Mouse (Mus musculus) liver, embryonic 15.5 days (tissue): ENCODE data around the gene Cenpu. TPM values are rescaled to one million over a fixed set of nuclear protein-coding genes. Genes with fewer than 3 reads are reported as not detected.

Experiments
- ATAC-seq: fragments of 200-750 bp; cut with Nextera tagmentation; 2 replicates; pipeline ENCODE4 v1.8.0; 2017; ENCODE audit warnings: moderate number of reproducible peaks, mild to moderate bottlenecking, moderate library complexity; ENCODE audit not compliant: insufficient read depth
- H3K27ac ChIP-seq: fragments of 300-500 bp; sonication (generic); replicated peaks from 2 replicates; pipeline ENCODE4 v1.5.1; 2015; ENCODE audit warnings: mild to moderate bottlenecking, inconsistent platforms
- H3K27me3 ChIP-seq: fragments of 300-500 bp; sonication (generic); 2 replicates; pipeline ENCODE4 v1.6.1; 2015; ENCODE audit warnings: mild to moderate bottlenecking, inconsistent platforms
- H3K36me3 ChIP-seq: fragments of 300-500 bp; sonication (generic); replicated peaks from 2 replicates; pipeline ENCODE4 v1.6.1; 2015; ENCODE audit warnings: moderate library complexity, mild to moderate bottlenecking, inconsistent platforms
- H3K4me1 ChIP-seq: fragments of 300-500 bp; sonication (generic); replicated peaks from 2 replicates; pipeline ENCODE4 v1.6.1; 2015; ENCODE audit warnings: inconsistent platforms
- H3K4me2 ChIP-seq: fragments of 300-500 bp; sonication (generic); 2 replicates; pipeline ENCODE4 v1.6.1; 2015; ENCODE audit warnings: moderate library complexity, mild to moderate bottlenecking, inconsistent platforms
- H3K4me3 ChIP-seq: fragments of 300-500 bp; sonication (generic); replicated peaks from 2 replicates; pipeline ENCODE4 v1.5.1; 2015; ENCODE audit warnings: mild to moderate bottlenecking, inconsistent platforms
- H3K9ac ChIP-seq: fragments of 300-500 bp; sonication (generic); 2 replicates; pipeline ENCODE4 v1.6.1; 2015; ENCODE audit warnings: moderate library complexity, mild to moderate bottlenecking, inconsistent platforms
- H3K9me3 ChIP-seq: fragments of 300-500 bp; sonication (generic); replicated peaks from 2 replicates; pipeline ENCODE4 v1.6.1; 2016; ENCODE audit warnings: inconsistent platforms
- WGBS: fragments of 180-500 bp; shearing (Covaris S2); methylation state at CpG from one replicate; pipeline ENCODE4 v1.1.7; 2015; ENCODE audit warnings: mixed read lengths; ENCODE audit not compliant: insufficient replicate concordance; 5-methylcytosine and 5-hydroxymethylcytosine counted together
- polyA plus RNA-seq: library from polyadenylated mRNA; unstranded; fragments of >200 nt; fragmentation: Nextera tagmentation; extraction: Ambion mirVana; gene quantifications from 2 replicates; pipeline ENCODE4 v1.2.1, GENCODE M21; 2015

The Cenpu gene
- polyA plus RNA-seq, 1 experiment from 2014 or later = 14.7 TPM

DNA sequence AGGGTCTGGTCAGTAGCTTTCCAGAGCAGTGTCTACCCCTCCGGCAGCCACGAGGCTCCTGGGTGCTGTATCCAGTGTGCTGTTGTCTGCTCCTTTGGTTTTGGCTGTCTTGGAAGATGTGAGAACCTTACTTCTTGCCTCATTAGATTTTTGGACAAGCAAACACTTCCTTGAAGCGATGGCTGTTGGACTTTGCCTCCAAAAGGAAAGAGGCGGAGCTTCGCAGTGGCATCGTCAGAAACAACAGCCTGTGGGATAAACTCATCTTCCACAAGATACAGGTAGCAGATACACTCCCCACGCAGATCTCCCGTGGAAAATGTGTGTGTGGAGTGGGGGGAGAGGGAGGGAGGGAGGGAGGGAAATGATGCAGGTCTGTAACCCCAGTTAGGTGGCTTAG, 25.7 kb upstream of the Cenpu start:
- H3K27ac ChIP-seq = no peak overlapping the region
- H3K4me3 ChIP-seq = no peak overlapping the region
- ATAC-seq = no peak
- WGBS = 84% methylated on average over 8 of the region's 8 CpGs
- no peak overlapping the region for H3K9ac ChIP-seq
- H3K27me3 ChIP-seq = no peaks in the 10 kb centered on the region
- no peaks in the 10 kb centered on the region for H3K9me3 ChIP-seq
- H3K36me3 ChIP-seq = peaks cover 94% of the 10 kb centered on the region
- peaks cover 43% of the 10 kb centered on the region for H3K4me1 ChIP-seq
- H3K4me2 ChIP-seq = no peak overlapping the region

DNA sequence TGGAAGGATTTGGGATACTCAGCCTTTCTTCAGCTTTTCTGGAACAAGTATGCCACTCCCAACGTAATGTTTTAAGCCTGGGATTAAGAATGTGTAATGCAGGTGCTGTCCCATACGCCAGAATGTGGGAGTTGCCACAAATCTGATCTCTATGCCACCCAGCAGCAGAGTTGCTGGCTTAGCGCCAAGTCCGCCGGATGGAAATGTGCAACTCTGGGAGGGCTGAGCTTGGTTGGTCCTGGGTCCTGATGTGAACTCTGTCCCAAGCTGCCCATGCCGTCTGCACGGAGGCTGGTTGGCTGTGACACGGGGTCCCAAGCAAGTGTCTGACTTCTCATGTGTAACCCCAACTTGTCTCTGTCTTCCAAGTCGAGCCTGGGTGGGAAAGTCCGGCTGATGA, 25.0 kb upstream of the Cenpu start:
- H3K36me3 ChIP-seq = peaks cover 94% of the 10 kb centered on the region
- H3K9me3 ChIP-seq = no peaks in the 10 kb centered on the region

DNA sequence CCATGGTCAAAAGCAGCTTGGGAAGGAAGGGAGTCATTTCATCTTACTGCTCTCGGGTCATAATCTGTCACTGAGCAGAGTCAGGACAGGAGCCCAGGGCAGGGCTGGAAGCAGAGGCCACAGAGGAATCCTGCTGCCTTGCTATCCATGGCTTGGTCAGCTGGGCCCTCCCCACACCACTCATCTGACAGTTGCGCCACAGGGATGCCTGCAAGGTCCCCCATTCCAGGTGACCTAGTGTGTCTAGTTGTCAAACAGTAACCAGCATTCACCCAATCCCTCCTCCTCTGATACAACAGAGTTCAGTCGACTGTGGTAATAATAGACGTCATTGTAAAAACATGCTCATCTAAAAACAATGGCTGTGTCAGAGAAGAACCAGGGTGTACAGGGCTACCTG, 22.3 kb upstream of the Cenpu start:
- ATAC-seq = peak; percentile 58
- 71% methylated on average over 4 of the region's 4 CpGs for whole genome bisulfite sequencing
- H3K9me3 ChIP-seq = no peaks in the 10 kb centered on the region
- H3K4me2 ChIP-seq = no peak overlapping the region
- H3K27me3 ChIP-seq = no peaks in the 10 kb centered on the region
- H3K4me1 ChIP-seq = peaks cover 33% of the 10 kb centered on the region
- H3K4me3 ChIP-seq = no peak overlapping the region
- no peak overlapping the region for H3K9ac ChIP-seq
- 0 out of 2 replicates have a peak overlapping the region, but pooled peaks have one; percentile 22 for H3K27ac ChIP-seq
- H3K36me3 ChIP-seq = peaks cover 95% of the 10 kb centered on the region

More for the DNA sequence above, 25.0 kb upstream of the Cenpu start:
- Histone ChIP-seq H3K27ac (no peak overlapping the region), H3K4me1 (peaks cover 40% of the 10 kb centered on the region), H3K27me3 (no peaks in the 10 kb centered on the region), H3K4me3 (no peak overlapping the region), H3K4me2 (no peak overlapping the region), H3K9ac (no peak overlapping the region)
- ATAC-seq = no peak
- WGBS = 79% methylated on average over 10 of the region's 10 CpGs

GRCm38 (mm10) chr8:46530541-46530940, 21.3 kb upstream of the Cenpu start:
- H3K9ac ChIP-seq = no peak overlapping the region
- no peak for ATAC-seq
- H3K27me3 ChIP-seq = no peaks in the 10 kb centered on the region
- no peak overlapping the region for H3K4me3 ChIP-seq
- H3K9me3 ChIP-seq = no peaks in the 10 kb centered on the region
- WGBS = 58% methylated on average over 4 of the region's 4 CpGs
- peaks cover 28% of the 10 kb centered on the region for H3K4me1 ChIP-seq
- no peak overlapping the region for H3K4me2 ChIP-seq
- H3K36me3 ChIP-seq = peaks cover 93% of the 10 kb centered on the region
- no peak overlapping the region for H3K27ac ChIP-seq

- Histone ChIP-seq H3K4me3 (no peak overlapping the region), H3K36me3 (peaks cover 85% of the 10 kb centered on the region), H3K27ac (no peak overlapping the region), H3K9ac (no peak overlapping the region), H3K4me1 (peaks cover 13% of the 10 kb centered on the region), H3K4me2 (no peak overlapping the region), H3K9me3 (no peaks in the 10 kb centered on the region), H3K27me3 (no peaks in the 10 kb centered on the region)
- 72% methylated on average over 7 of the region's 7 CpGs for WGBS
- ATAC-seq = peak; percentile 13; the same call in 1 of the 2 replicates
Measured at GRCm38 (mm10) chr8:46533926-46534325, 17.9 kb upstream of the Cenpu start.

- 33% methylated on average over 5 of the region's 5 CpGs for WGBS
- Histone ChIP-seq H3K36me3 (peaks cover 32% of the 10 kb centered on the region), H3K27me3 (no peaks in the 10 kb centered on the region), H3K9me3 (no peaks in the 10 kb centered on the region), H3K27ac (peak overlapping the region; percentile 92), H3K9ac (peak overlapping the region; percentile 60), H3K4me1 (peaks cover 54% of the 10 kb centered on the region), H3K4me2 (peak overlapping the region; percentile 69), H3K4me3 (peak overlapping the region; percentile 17; the same call in 1 of the 2 replicates)
- ATAC-seq = peak; percentile 96
Measured at GRCm38 (mm10) chr8:46539701-46540100, 12.1 kb upstream of the Cenpu start.

- Histone ChIP-seq H3K27ac (no peak overlapping the region), H3K9ac (no peak overlapping the region), H3K27me3 (no peaks in the 10 kb centered on the region), H3K4me2 (no peak overlapping the region), H3K4me3 (no peak overlapping the region), H3K4me1 (peaks cover 85% of the 10 kb centered on the region), H3K36me3 (0 out of 2 replicates have a peak, but pooled peaks cover under 1% of the 10 kb centered on the region), H3K9me3 (no peaks in the 10 kb centered on the region)
- ATAC-seq = no peak
- 75% methylated on average over 7 of the region's 7 CpGs for WGBS
Measured at GRCm38 (mm10) chr8:46543191-46543590, 8.6 kb upstream of the Cenpu start.

DNA sequence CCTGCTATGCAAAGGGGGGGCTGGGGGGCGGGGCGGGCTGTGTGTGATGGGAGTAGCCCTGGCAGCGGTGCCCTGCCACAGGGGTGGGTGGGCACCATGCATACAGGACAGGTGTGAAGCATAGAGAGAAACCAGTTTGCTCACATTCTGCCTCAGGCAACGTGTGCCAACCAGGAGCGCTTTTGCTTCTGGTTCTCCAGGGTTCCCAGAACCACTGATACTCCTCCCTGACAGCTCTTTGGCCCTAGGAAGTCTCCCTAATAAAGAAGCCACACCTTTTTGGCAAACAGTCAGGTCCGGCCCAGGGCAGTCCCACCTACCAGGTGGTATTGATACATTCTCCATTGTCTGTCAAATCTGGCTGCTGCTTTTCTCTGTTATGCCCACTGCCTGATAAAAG, 8.2 kb upstream of the Cenpu start:
- H3K4me1 ChIP-seq = peaks cover 89% of the 10 kb centered on the region

DNA sequence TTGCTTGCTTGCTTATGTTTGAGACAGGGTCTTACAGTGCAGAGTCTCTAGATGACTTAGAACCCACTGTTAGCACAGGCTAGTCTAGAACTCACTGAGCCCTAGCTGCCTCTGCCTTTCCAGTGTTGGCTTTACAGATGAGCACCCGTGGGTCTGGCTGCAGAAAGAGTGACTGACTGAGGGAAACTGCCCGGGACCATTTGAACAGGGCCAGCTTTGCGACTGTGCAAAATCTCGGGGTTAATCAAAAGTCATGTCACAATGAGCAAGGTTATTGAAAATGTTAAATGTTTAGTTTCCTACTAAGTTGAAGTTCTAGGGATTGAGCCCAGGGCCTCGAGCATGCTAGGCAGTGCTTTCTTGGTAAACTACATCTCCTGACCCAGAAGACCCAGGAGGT, 6.0 kb upstream of the Cenpu start:
- H3K4me1 ChIP-seq = peaks cover 84% of the 10 kb centered on the region
- no peak for ATAC-seq
- no peaks in the 10 kb centered on the region for H3K36me3 ChIP-seq
- peak overlapping the region; percentile 95 for H3K27ac ChIP-seq
- H3K27me3 ChIP-seq = no peaks in the 10 kb centered on the region
- H3K4me2 ChIP-seq = 0 out of 2 replicates have a peak overlapping the region, but pooled peaks have one; percentile 65
- peak overlapping the region; percentile 31 for H3K9ac ChIP-seq
- H3K4me3 ChIP-seq = no peak overlapping the region
- no peaks in the 10 kb centered on the region for H3K9me3 ChIP-seq
- 73% methylated on average over 5 of the region's 5 CpGs for WGBS

More for the DNA sequence above, 8.2 kb upstream of the Cenpu start:
- Histone ChIP-seq H3K9ac (no peak overlapping the region), H3K4me3 (no peak overlapping the region), H3K27me3 (no peaks in the 10 kb centered on the region), H3K9me3 (no peaks in the 10 kb centered on the region), H3K4me2 (no peak overlapping the region), H3K36me3 (no peaks in the 10 kb centered on the region), H3K27ac (0 out of 2 replicates have a peak overlapping the region, but pooled peaks have one; percentile 38)
- 71% methylated on average over 6 of the region's 6 CpGs for WGBS
- ATAC-seq = no peak

- Histone ChIP-seq H3K4me2 (peak overlapping the region; percentile 65), H3K27ac (peak overlapping the region; percentile 95), H3K36me3 (no peaks in the 10 kb centered on the region), H3K4me3 (peak overlapping the region; percentile 38), H3K27me3 (no peaks in the 10 kb centered on the region), H3K4me1 (peaks cover 79% of the 10 kb centered on the region), H3K9ac (peak overlapping the region; percentile 55), H3K9me3 (no peaks in the 10 kb centered on the region)
- 29% methylated on average over 11 of the region's 11 CpGs for WGBS
- peak; percentile 84 for ATAC-seq
Measured at GRCm38 (mm10) chr8:46546431-46547176, 5.2 kb upstream of the Cenpu start.

- Histone ChIP-seq H3K4me2 (peak overlapping the region; percentile 65), H3K27ac (peak overlapping the region; percentile 95), H3K36me3 (no peaks in the 10 kb centered on the region), H3K4me1 (peaks cover 74% of the 10 kb centered on the region), H3K4me3 (peak overlapping the region; percentile 38), H3K9ac (peak overlapping the region; percentile 55), H3K9me3 (no peaks in the 10 kb centered on the region), H3K27me3 (no peaks in the 10 kb centered on the region)
- peak; percentile 49 for ATAC-seq
- 3% methylated on average over 4 of the region's 4 CpGs for WGBS
Measured at GRCm38 (mm10) chr8:46547245-46547644, 4.6 kb upstream of the Cenpu start.
